Mouse (Mus musculus): ENCODE results near the gene Tmem120b. TPM values are rescaled to one million over a fixed set of nuclear protein-coding genes. Genes with fewer than 3 reads are reported as not detected.

Tmem120b gene
- total and polyA plus RNA-seq, 3 experiments = 6.6 to 10.4 (median 10.3) TPM

- no peak overlapping the region for H3K9ac ChIP-seq (ENCODE audit: low read depth, low read length)
- H3K27ac ChIP-seq = peak overlapping the region; percentile 100
- intact Hi-C loops (cut with DNase I) = loop anchor here (1.0 kb wide), 3 partner anchors 16 to 69 kb away; no protein-coding TSS in a partner anchor
- H3K36me3 ChIP-seq (ENCODE audit: control insufficient read depth, insufficient read depth, low read length) = peaks cover 15% of the 10 kb centered on the region
- peak; percentile 88 to 94 for DNase-seq
- H3K4me3 ChIP-seq = no peak overlapping the region
- 14% methylated on average over 18 of the region's 18 CpGs for WGBS
- no peaks in the 10 kb centered on the region for H3K27me3 ChIP-seq (ENCODE audit: control insufficient read depth, insufficient read depth, low read length)
- TF ChIP-seq EP300 (IDR thresholded peaks at IDR 0.05; ENCODE audit: insufficient read depth, low read depth, low read length) (peak; percentile 98), POLR2A (IDR thresholded peaks at IDR 0.05; ENCODE audit: insufficient read depth, low read depth, low read length) (peak; percentile 55; the same call in 1 of the 2 replicates), CTCF (IDR thresholded peaks at IDR 0.05) (peak; percentile 92)
- H3K4me1 ChIP-seq (ENCODE audit: control insufficient read depth, insufficient read depth, low read length) = peaks cover 20% of the 10 kb centered on the region
- H3K79me2 ChIP-seq (replicated peaks; ENCODE audit: control insufficient read depth, insufficient read depth, low read length) = no peaks in the 10 kb centered on the region
Measured at GRCm38 (mm10) chr5:123133083-123133783, 65.0 kb downstream of the Tmem120b start.

GRCm38 (mm10) chr5:123133784-123134143, 65.5 kb downstream of the Tmem120b start:
- DNase-seq = no peak
- Histone ChIP-seq H3K36me3 (ENCODE audit: control insufficient read depth, insufficient read depth, low read length) (peaks cover 15% of the 10 kb centered on the region), H3K27me3 (ENCODE audit: control insufficient read depth, insufficient read depth, low read length) (no peaks in the 10 kb centered on the region), H3K79me2 (replicated peaks; ENCODE audit: control insufficient read depth, insufficient read depth, low read length) (no peaks in the 10 kb centered on the region), H3K27ac (peak overlapping the region; percentile 100), H3K9ac (ENCODE audit: low read depth, low read length) (no peak overlapping the region), H3K4me3 (no peak overlapping the region), H3K4me1 (ENCODE audit: control insufficient read depth, insufficient read depth, low read length) (peaks cover 20% of the 10 kb centered on the region)
- TF ChIP-seq EP300 (IDR thresholded peaks at IDR 0.05; ENCODE audit: insufficient read depth, low read depth, low read length) (no peak), POLR2A (IDR thresholded peaks at IDR 0.05; ENCODE audit: insufficient read depth, low read depth, low read length) (no peak), CTCF (IDR thresholded peaks at IDR 0.05) (no peak)
- intact Hi-C loops (cut with DNase I) = loop anchor here (1.0 kb wide), 4 partner anchors 9 to 69 kb away; partner anchors contain the start of gene Setd1b
- WGBS = 25% methylated on average over 7 of the region's 7 CpGs

GRCm38 (mm10) chr5:123134186-123134874, 66.1 kb downstream of the Tmem120b start:
- 10% methylated on average over 13 of the region's 13 CpGs for WGBS
- Histone ChIP-seq H3K36me3 (ENCODE audit: control insufficient read depth, insufficient read depth, low read length) (peaks cover 15% of the 10 kb centered on the region), H3K4me3 (peak overlapping the region; percentile 36), H3K79me2 (replicated peaks; ENCODE audit: control insufficient read depth, insufficient read depth, low read length) (no peaks in the 10 kb centered on the region), H3K9ac (ENCODE audit: low read depth, low read length) (peak overlapping the region; percentile 11; the same call in 1 of the 2 replicates), H3K27ac (peak overlapping the region; percentile 100), H3K4me1 (ENCODE audit: control insufficient read depth, insufficient read depth, low read length) (peaks cover 20% of the 10 kb centered on the region), H3K27me3 (ENCODE audit: control insufficient read depth, insufficient read depth, low read length) (no peaks in the 10 kb centered on the region)
- peak; percentile 77 to 88 for DNase-seq
- TF ChIP-seq EP300 (IDR thresholded peaks at IDR 0.05; ENCODE audit: insufficient read depth, low read depth, low read length) (peak; percentile 84), CTCF (IDR thresholded peaks at IDR 0.05) (no peak), POLR2A (IDR thresholded peaks at IDR 0.05; ENCODE audit: insufficient read depth, low read depth, low read length) (0 out of 2 replicates have a peak, but pooled peaks have one; percentile 40)
- intact Hi-C loops (cut with DNase I) = loop anchor here (1.0 kb wide), 1 partner anchor 8 kb away; the partner anchor contains the start of gene Setd1b

GRCm38 (mm10) chr5:123134875-123135382, 66.7 kb downstream of the Tmem120b start:
- 17% methylated on average over 8 of the region's 8 CpGs for WGBS
- H3K79me2 ChIP-seq (replicated peaks; ENCODE audit: control insufficient read depth, insufficient read depth, low read length) = no peaks in the 10 kb centered on the region
- intact Hi-C loops (cut with DNase I) = loop anchor here (1.0 kb wide), 1 partner anchor 7 kb away; the partner anchor contains the start of gene Setd1b
- H3K4me3 ChIP-seq = peak overlapping the region; percentile 36
- H3K27ac ChIP-seq = peak overlapping the region; percentile 100
- no peak for DNase-seq
- TF ChIP-seq CTCF (IDR thresholded peaks at IDR 0.05) = no peak
- TF ChIP-seq POLR2A (IDR thresholded peaks at IDR 0.05; ENCODE audit: insufficient read depth, low read depth, low read length) = no peak
- H3K4me1 ChIP-seq (ENCODE audit: control insufficient read depth, insufficient read depth, low read length) = peaks cover 20% of the 10 kb centered on the region
- peak overlapping the region; percentile 7 for H3K9ac ChIP-seq (ENCODE audit: low read depth, low read length)
- no peaks in the 10 kb centered on the region for H3K27me3 ChIP-seq (ENCODE audit: control insufficient read depth, insufficient read depth, low read length)
- peaks cover 15% of the 10 kb centered on the region for H3K36me3 ChIP-seq (ENCODE audit: control insufficient read depth, insufficient read depth, low read length)

- Histone ChIP-seq H3K27me3 (ENCODE audit: control insufficient read depth, insufficient read depth, low read length) (no peaks in the 10 kb centered on the region), H3K9ac (ENCODE audit: low read depth, low read length) (peak overlapping the region; percentile 76), H3K79me2 (replicated peaks; ENCODE audit: control insufficient read depth, insufficient read depth, low read length) (no peaks in the 10 kb centered on the region), H3K27ac (peak overlapping the region; percentile 100), H3K36me3 (ENCODE audit: control insufficient read depth, insufficient read depth, low read length) (peaks cover 15% of the 10 kb centered on the region), H3K4me1 (ENCODE audit: control insufficient read depth, insufficient read depth, low read length) (peaks cover 20% of the 10 kb centered on the region), H3K4me3 (peak overlapping the region; percentile 61)
- TF ChIP-seq CTCF (IDR thresholded peaks at IDR 0.05) = peak; percentile 57
- peak; percentile 86 for TF ChIP-seq POLR2A (IDR thresholded peaks at IDR 0.05; ENCODE audit: insufficient read depth, low read depth, low read length)
- peak; percentile 76 for TF ChIP-seq EP300 (IDR thresholded peaks at IDR 0.05; ENCODE audit: insufficient read depth, low read depth, low read length)
- peak; percentile 93 to 96 for DNase-seq
- intact Hi-C loops (cut with DNase I) = no loop called here
- 2% methylated on average over 30 of the region's 30 CpGs for WGBS
Measured at GRCm38 (mm10) chr5:123135471-123136360, 67.5 kb downstream of the Tmem120b start.

All from heart, adult 2 months (tissue).